Mouse (Mus musculus) forebrain, embryonic 16.5 days (tissue): ENCODE results near the gene Tmbim1. TPM values are rescaled to one million over a fixed set of nuclear protein-coding genes. Genes with fewer than 3 reads are reported as not detected.

ENCODE experiments used
- ATAC-seq: fragments of 200-750 bp; cut with Nextera tagmentation; 2 replicates; pipeline ENCODE4 v1.8.0; 2017; ENCODE audit warnings: mild to moderate bottlenecking, moderate library complexity
- H3K27ac ChIP-seq: fragments of 300-500 bp; sonication (generic); 2 replicates; pipeline ENCODE4 v1.5.1; 2014; ENCODE audit warnings: low read length, control low read depth
- H3K27me3 ChIP-seq: fragments of 300-500 bp; sonication (generic); replicated peaks from 2 replicates; pipeline ENCODE4 v1.6.1; 2014; ENCODE audit warnings: low read length; ENCODE audit not compliant: control insufficient read depth, insufficient read depth
- H3K36me3 ChIP-seq: fragments of 300-500 bp; sonication (generic); 2 replicates; pipeline ENCODE4 v1.6.1; 2014; ENCODE audit not compliant: control insufficient read depth, insufficient read depth
- H3K4me1 ChIP-seq: fragments of 300-500 bp; sonication (generic); replicated peaks from 2 replicates; pipeline ENCODE4 v1.6.1; 2014; ENCODE audit warnings: low read length; ENCODE audit not compliant: control insufficient read depth, insufficient read depth
- H3K4me2 ChIP-seq: fragments of 300-500 bp; sonication (generic); 2 replicates; pipeline ENCODE4 v1.6.1; 2014; ENCODE audit warnings: mild to moderate bottlenecking, low read length, control low read depth
- H3K4me3 ChIP-seq: fragments of 300-500 bp; sonication (generic); replicated peaks from 2 replicates; pipeline ENCODE4 v1.5.1; 2014; ENCODE audit warnings: mild to moderate bottlenecking, low read length, control low read depth
- H3K9ac ChIP-seq: fragments of 300-500 bp; sonication (generic); replicated peaks from 2 replicates; pipeline ENCODE4 v1.6.1; 2014; ENCODE audit warnings: low read depth, low read length, control low read depth
- H3K9me3 ChIP-seq: fragments of 300-500 bp; sonication (generic); 2 replicates; pipeline ENCODE4 v1.6.1; 2016; ENCODE audit warnings: low read length; ENCODE audit not compliant: control insufficient read depth
- WGBS: fragments of 180-500 bp; shearing (Covaris S2); extraction: QIAGEN DNeasy Blood & Tissue Kit; methylation state at CpG from one replicate; pipeline ENCODE4 v1.1.7; 2014; 5-methylcytosine and 5-hydroxymethylcytosine counted together
- polyA plus RNA-seq: library from polyadenylated mRNA; unstranded; fragments of >200 nt; fragmentation: Nextera tagmentation; extraction: Ambion mirVana; gene quantifications from 2 replicates; pipeline ENCODE4 v1.2.1, GENCODE M21; 2015

Gene Tmbim1
- polyA plus RNA-seq, 1 experiment from 2014 or later, result 6.9 TPM

GRCm38 (mm10) chr1:74249331-74249980 lies 56.0 kb downstream of the Tmbim1 start:
- Histone ChIP-seq H3K4me3 (no peak overlapping the region), H3K9ac (no peak overlapping the region), H3K27me3 (no peaks in the 10 kb centered on the region), H3K27ac (no peak overlapping the region), H3K36me3 (peaks cover 39% of the 10 kb centered on the region), H3K9me3 (no peaks in the 10 kb centered on the region), H3K4me1 (no peaks in the 10 kb centered on the region), H3K4me2 (no peak overlapping the region)
- WGBS, result 72% methylated on average over 5 of the region's 5 CpGs
- ATAC-seq, result no peak

DNA sequence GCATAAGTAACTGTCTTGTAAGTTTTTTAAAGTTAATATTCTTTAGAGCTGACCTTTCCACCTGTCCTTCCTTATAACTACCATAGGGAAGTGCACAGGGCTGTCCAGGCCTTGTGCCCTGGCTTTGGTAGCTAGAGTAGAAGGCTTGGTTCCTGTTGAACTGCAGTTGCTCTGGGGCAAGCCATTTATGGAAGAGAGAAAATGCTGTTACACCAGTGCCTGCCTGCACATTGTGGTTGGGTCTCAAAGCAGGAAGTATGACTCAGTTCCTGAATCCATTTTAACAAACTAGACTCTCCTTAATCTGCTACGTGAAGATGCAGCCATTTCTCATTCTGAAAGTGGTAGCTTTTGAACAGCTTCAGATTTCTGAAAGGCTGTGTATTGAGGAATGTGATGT lies 56.6 kb downstream of the Tmbim1 start:
- no peak for ATAC-seq
- peaks cover 34% of the 10 kb centered on the region for H3K36me3 ChIP-seq
- H3K27me3 ChIP-seq, result no peaks in the 10 kb centered on the region
- no peak overlapping the region for H3K27ac ChIP-seq
- H3K4me1 ChIP-seq, result no peaks in the 10 kb centered on the region
- no peaks in the 10 kb centered on the region for H3K9me3 ChIP-seq
- no peak overlapping the region for H3K4me3 ChIP-seq
- no peak overlapping the region for H3K9ac ChIP-seq
- no peak overlapping the region for H3K4me2 ChIP-seq
- WGBS, result 71% methylated on average over 1 of the region's 1 CpGs

GRCm38 (mm10) chr1:74245525-74245924 lies 59.9 kb downstream of the Tmbim1 start:
- no peaks in the 10 kb centered on the region for H3K27me3 ChIP-seq
- WGBS, result 91% methylated on average over 2 of the region's 2 CpGs

GRCm38 (mm10) chr1:74240832-74241231 lies 64.6 kb downstream of the Tmbim1 start:
- Histone ChIP-seq H3K27ac (no peak overlapping the region), H3K9ac (no peak overlapping the region), H3K27me3 (no peaks in the 10 kb centered on the region), H3K36me3 (no peaks in the 10 kb centered on the region), H3K4me2 (no peak overlapping the region), H3K4me3 (no peak overlapping the region), H3K9me3 (no peaks in the 10 kb centered on the region), H3K4me1 (peaks cover 31% of the 10 kb centered on the region)
- no peak for ATAC-seq
- WGBS, result 82% methylated on average over 4 of the region's 4 CpGs

More at GRCm38 (mm10) chr1:74245525-74245924, 59.9 kb downstream of the Tmbim1 start:
- Histone ChIP-seq H3K27ac (no peak overlapping the region), H3K36me3 (peaks cover 10% of the 10 kb centered on the region), H3K9me3 (no peaks in the 10 kb centered on the region), H3K4me1 (no peaks in the 10 kb centered on the region; the same call in 1 of the 2 replicates), H3K4me3 (no peak overlapping the region), H3K9ac (no peak overlapping the region), H3K4me2 (no peak overlapping the region)
- ATAC-seq, result no peak

- Histone ChIP-seq H3K27ac (peak overlapping the region; percentile 10; the same call in 1 of the 2 replicates), H3K9me3 (no peaks in the 10 kb centered on the region), H3K4me2 (no peak overlapping the region), H3K27me3 (no peaks in the 10 kb centered on the region), H3K9ac (no peak overlapping the region), H3K4me3 (no peak overlapping the region), H3K4me1 (peaks cover 31% of the 10 kb centered on the region), H3K36me3 (no peaks in the 10 kb centered on the region)
- ATAC-seq, result no peak
- WGBS, result 57% methylated on average over 6 of the region's 6 CpGs
Observed at GRCm38 (mm10) chr1:74240311-74240710, 65.1 kb downstream of the Tmbim1 start.

DNA sequence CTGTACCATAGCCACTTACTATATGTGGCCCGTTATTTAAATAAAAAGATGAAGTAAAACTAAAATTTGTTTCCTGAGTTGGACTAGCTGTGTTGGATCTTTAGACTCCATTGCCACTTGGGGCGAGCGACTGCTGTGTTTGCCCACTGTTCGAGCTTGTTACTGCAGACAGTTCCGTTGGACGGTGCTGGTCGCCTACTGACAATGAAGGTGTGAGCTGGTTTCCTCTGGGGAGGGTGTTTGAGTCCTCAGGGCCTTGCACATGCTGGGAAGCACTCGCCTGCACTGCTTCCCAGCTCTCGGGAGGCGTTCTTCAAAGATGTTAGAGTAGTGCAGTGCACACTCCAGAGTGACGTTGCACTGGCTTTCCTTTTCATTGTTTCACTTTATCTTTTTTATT lies 65.8 kb downstream of the Tmbim1 start:
- H3K36me3 ChIP-seq, result no peaks in the 10 kb centered on the region
- no peak overlapping the region for H3K4me3 ChIP-seq
- no peak overlapping the region for H3K27ac ChIP-seq
- WGBS, result 56% methylated on average over 11 of the region's 11 CpGs
- ATAC-seq, result no peak
- H3K9ac ChIP-seq, result no peak overlapping the region
- no peak overlapping the region; the same call in 1 of the 2 replicates for H3K4me2 ChIP-seq
- no peaks in the 10 kb centered on the region for H3K9me3 ChIP-seq
- peaks cover 31% of the 10 kb centered on the region for H3K4me1 ChIP-seq
- H3K27me3 ChIP-seq, result no peaks in the 10 kb centered on the region

- Histone ChIP-seq H3K9me3 (no peaks in the 10 kb centered on the region), H3K36me3 (no peaks in the 10 kb centered on the region), H3K27ac (no peak overlapping the region), H3K27me3 (no peaks in the 10 kb centered on the region), H3K9ac (0 out of 2 replicates have a peak overlapping the region, but pooled peaks have one; percentile 11), H3K4me2 (peak overlapping the region; percentile 17; the same call in 1 of the 2 replicates), H3K4me3 (no peak overlapping the region), H3K4me1 (peaks cover 31% of the 10 kb centered on the region)
- ATAC-seq, result no peak
- WGBS, result 58% methylated on average over 7 of the region's 7 CpGs
Observed at GRCm38 (mm10) chr1:74239162-74239561, 66.3 kb downstream of the Tmbim1 start.

Other genes starting within 250 kb of the Tmbim1 start
- gene Tns1, start 181.2 kb downstream of the Tmbim1 start, polyA plus RNA-seq, result 10.7 and 11.0 TPM in 2 replicates
- gene Rufy4, start 180.1 kb downstream of the Tmbim1 start, polyA plus RNA-seq, result 0.32 and 0.36 TPM in 2 replicates
- 0.06 TPM in 1 of 2 replicates, not detected in the other for gene Cxcr2, start 151.6 kb downstream of the Tmbim1 start, polyA plus RNA-seq
- gene Cxcr1, start 111.0 kb downstream of the Tmbim1 start, polyA plus RNA-seq, result not detected in 2 replicates
- 413 and 455 TPM in 2 replicates for gene Arpc2, start 69.5 kb downstream of the Tmbim1 start, polyA plus RNA-seq
- 0.20 TPM in 1 of 2 replicates, not detected in the other for gene Gpbar1, start 27.1 kb downstream of the Tmbim1 start, polyA plus RNA-seq
- 216 and 225 TPM in 2 replicates for gene Aamp, start 20.9 kb downstream of the Tmbim1 start, polyA plus RNA-seq
- gene Pnkd, start 20.7 kb downstream of the Tmbim1 start, polyA plus RNA-seq, result 98.4 and 105 TPM in 2 replicates
- gene Catip, start 56.5 kb upstream of the Tmbim1 start, polyA plus RNA-seq, result 1.0 and 1.2 TPM in 2 replicates
- 1.2 and 1.5 TPM in 2 replicates for gene Slc11a1, start 69.6 kb upstream of the Tmbim1 start, polyA plus RNA-seq
- gene Ctdsp1, start 85.9 kb upstream of the Tmbim1 start, polyA plus RNA-seq, result 18.6 and 20.0 TPM in 2 replicates
- gene Vil1, start 103.8 kb upstream of the Tmbim1 start, polyA plus RNA-seq, result 0.27 and 0.42 TPM in 2 replicates
- 52.1 and 54.6 TPM in 2 replicates for gene Cnot9, start 200.4 kb upstream of the Tmbim1 start, polyA plus RNA-seq
- gene Plcd4, start 237.3 kb upstream of the Tmbim1 start, polyA plus RNA-seq, result 4.0 and 4.8 TPM in 2 replicates
- 35.9 and 38.7 TPM in 2 replicates for gene Usp37, start 238.7 kb upstream of the Tmbim1 start, polyA plus RNA-seq